Mouse (Mus musculus) hindbrain, embryonic 11.5 days (tissue): ENCODE results near the gene Supt7l. TPM values are rescaled to one million over a fixed set of nuclear protein-coding genes. Genes with fewer than 3 reads are reported as not detected.

Experiments used
- ATAC-seq: fragments of 200-750 bp; cut with Nextera tagmentation; 2 replicates; pipeline ENCODE4 v1.8.0; 2017; ENCODE audit warnings: mild to moderate bottlenecking, moderate TSS enrichment, moderate library complexity; ENCODE audit not compliant: low FRiP score
- DNase-seq: peaks from one replicate; pipeline ENCODE4 v3.0.0-alpha.2; 2015; ENCODE audit warnings: low spot score
- H3K27ac ChIP-seq: fragments of 300-500 bp; sonication (generic); 2 replicates; pipeline ENCODE4 v1.5.1; 2014; ENCODE audit warnings: mild to moderate bottlenecking, low read depth, low read length
- H3K27me3 ChIP-seq: fragments of 300-500 bp; sonication (generic); 2 replicates; pipeline ENCODE4 v1.6.1; 2014; ENCODE audit warnings: mild to moderate bottlenecking, low read length, moderate library complexity, mixed read lengths; ENCODE audit not compliant: control insufficient read depth, insufficient read depth
- H3K36me3 ChIP-seq: fragments of 300-500 bp; sonication (generic); 2 replicates; pipeline ENCODE4 v1.6.1; 2014; ENCODE audit warnings: mild to moderate bottlenecking, low read length, moderate library complexity, mixed read lengths; ENCODE audit not compliant: control insufficient read depth, insufficient read depth
- H3K4me1 ChIP-seq: fragments of 300-500 bp; sonication (generic); replicated peaks from 2 replicates; pipeline ENCODE4 v1.6.1; 2014; ENCODE audit warnings: low read length, mixed read lengths; ENCODE audit not compliant: control insufficient read depth, insufficient read depth
- H3K4me2 ChIP-seq: fragments of 300-500 bp; sonication (generic); replicated peaks from 2 replicates; pipeline ENCODE4 v1.6.1; 2014; ENCODE audit warnings: mild to moderate bottlenecking, low read depth, low read length
- H3K4me3 ChIP-seq: fragments of 300-500 bp; sonication (generic); 2 replicates; pipeline ENCODE4 v1.5.1; 2014; ENCODE audit warnings: low read depth, low read length
- H3K9ac ChIP-seq: fragments of 300-500 bp; sonication (generic); 2 replicates; pipeline ENCODE4 v1.6.1; 2014; ENCODE audit warnings: low read depth, low read length
- H3K9me3 ChIP-seq: fragments of 300-500 bp; sonication (generic); 2 replicates; pipeline ENCODE4 v1.6.1; 2016; ENCODE audit warnings: low read length; ENCODE audit not compliant: control insufficient read depth
- WGBS: fragments of 180-500 bp; shearing (Covaris S2); extraction: QIAGEN DNeasy Blood & Tissue Kit; methylation state at CpG from one replicate; pipeline ENCODE4 v1.1.7; 2014; 5-methylcytosine and 5-hydroxymethylcytosine counted together
- polyA plus RNA-seq: library from polyadenylated mRNA; unstranded; fragments of >200 nt; fragmentation: Nextera tagmentation; extraction: Ambion mirVana; gene quantifications from 2 replicates; pipeline ENCODE4 v1.2.1, GENCODE M21; 2014

Supt7l gene
- polyA plus RNA-seq, 1 experiment from 2014 or later = 27.4 TPM

GRCm38 (mm10) chr5:31563496-31563895 is 35.9 kb upstream of the Supt7l start:
- no peaks in the 10 kb centered on the region for H3K27me3 ChIP-seq
- no peak overlapping the region for H3K4me2 ChIP-seq
- H3K9me3 ChIP-seq = no peaks in the 10 kb centered on the region
- no peak overlapping the region for H3K9ac ChIP-seq
- ATAC-seq (no peak), DNase-seq (peak; percentile 88)
- 6% methylated on average over 6 of the region's 6 CpGs for WGBS
- H3K4me1 ChIP-seq = no peaks in the 10 kb centered on the region
- H3K36me3 ChIP-seq = no peaks in the 10 kb centered on the region
- no peak overlapping the region for H3K4me3 ChIP-seq
- H3K27ac ChIP-seq = no peak overlapping the region

GRCm38 (mm10) chr5:31562036-31562666 is 34.5 kb upstream of the Supt7l start:
- H3K9ac ChIP-seq = no peak overlapping the region
- ATAC-seq = no peak
- no peak overlapping the region for H3K4me2 ChIP-seq
- no peak overlapping the region for H3K27ac ChIP-seq
- 90% methylated on average over 7 of the region's 7 CpGs for WGBS
- no peaks in the 10 kb centered on the region for H3K9me3 ChIP-seq
- H3K27me3 ChIP-seq = no peaks in the 10 kb centered on the region
- H3K36me3 ChIP-seq = no peaks in the 10 kb centered on the region
- no peaks in the 10 kb centered on the region for H3K4me1 ChIP-seq
- H3K4me3 ChIP-seq = no peak overlapping the region
- DNase-seq = no peak

- Histone ChIP-seq H3K36me3 (0 out of 2 replicates have a peak, but pooled peaks cover 3% of the 10 kb centered on the region), H3K9me3 (no peaks in the 10 kb centered on the region), H3K4me3 (no peak overlapping the region), H3K27ac (no peak overlapping the region), H3K9ac (no peak overlapping the region), H3K4me1 (no peaks in the 10 kb centered on the region), H3K27me3 (no peaks in the 10 kb centered on the region), H3K4me2 (no peak overlapping the region)
- WGBS = 96% methylated on average over 2 of the region's 2 CpGs
- DNase-seq (no peak), ATAC-seq (no peak)
Measured at GRCm38 (mm10) chr5:31560352-31560751, 32.7 kb upstream of the Supt7l start.

- WGBS = 57% methylated on average over 1 of the region's 1 CpGs
- Histone ChIP-seq H3K4me2 (no peak overlapping the region), H3K4me1 (no peaks in the 10 kb centered on the region), H3K4me3 (no peak overlapping the region), H3K27me3 (no peaks in the 10 kb centered on the region), H3K36me3 (0 out of 2 replicates have a peak, but pooled peaks cover 3% of the 10 kb centered on the region), H3K27ac (no peak overlapping the region), H3K9ac (no peak overlapping the region), H3K9me3 (no peaks in the 10 kb centered on the region)
- ATAC-seq (no peak), DNase-seq (no peak)
Measured at GRCm38 (mm10) chr5:31559401-31559800, 31.8 kb upstream of the Supt7l start.

GRCm38 (mm10) chr5:31535228-31535627 is 7.6 kb upstream of the Supt7l start:
- Histone ChIP-seq H3K36me3 (peaks cover 6% of the 10 kb centered on the region; the same call in 1 of the 2 replicates), H3K4me3 (no peak overlapping the region), H3K9ac (no peak overlapping the region), H3K27me3 (no peaks in the 10 kb centered on the region), H3K27ac (no peak overlapping the region), H3K4me1 (no peaks in the 10 kb centered on the region), H3K4me2 (no peak overlapping the region), H3K9me3 (no peaks in the 10 kb centered on the region)
- DNase-seq (peak; percentile 7), ATAC-seq (no peak)
- 91% methylated on average over 2 of the region's 2 CpGs for WGBS

- no peak for DNase-seq
- WGBS = 66% methylated on average over 2 of the region's 2 CpGs
- Histone ChIP-seq H3K4me1 (0 out of 2 replicates have a peak, but pooled peaks cover 3% of the 10 kb centered on the region), H3K4me3 (no peak overlapping the region), H3K27me3 (no peaks in the 10 kb centered on the region), H3K4me2 (no peak overlapping the region), H3K36me3 (peaks cover 7% of the 10 kb centered on the region; the same call in 1 of the 2 replicates), H3K9me3 (no peaks in the 10 kb centered on the region), H3K27ac (no peak overlapping the region), H3K9ac (no peak overlapping the region)
- no peak for ATAC-seq
Measured at GRCm38 (mm10) chr5:31528560-31528959, 953 bp upstream of the Supt7l start.

GRCm38 (mm10) chr5:31527117-31527680 is 408 bp downstream of the Supt7l start:
- 6% methylated on average over 36 of the region's 40 CpGs for WGBS
- H3K36me3 ChIP-seq = peaks cover 9% of the 10 kb centered on the region
- no peaks in the 10 kb centered on the region for H3K9me3 ChIP-seq
- 0 out of 2 replicates have a peak, but pooled peaks cover 3% of the 10 kb centered on the region for H3K4me1 ChIP-seq
- H3K27ac ChIP-seq = peak overlapping the region; percentile 70; the same call in 1 of the 2 replicates
- H3K4me3 ChIP-seq = peak overlapping the region; percentile 99
- H3K9ac ChIP-seq = peak overlapping the region; percentile 90
- DNase-seq (no peak), ATAC-seq (peak; percentile 27; the same call in 1 of the 2 replicates)
- no peaks in the 10 kb centered on the region for H3K27me3 ChIP-seq
- H3K4me2 ChIP-seq = peak overlapping the region; percentile 88

- ATAC-seq (peak; percentile 63), DNase-seq (peak; percentile 85)
- H3K27me3 ChIP-seq = no peaks in the 10 kb centered on the region
- H3K9ac ChIP-seq = peak within 1 kb of the TSS; percentile 90
- H3K36me3 ChIP-seq = peaks cover 6% of the 10 kb centered on the region; the same call in 1 of the 2 replicates
- H3K4me1 ChIP-seq = 0 out of 2 replicates have a peak, but pooled peaks cover 3% of the 10 kb centered on the region
- peak within 1 kb of the TSS; percentile 70; the same call in 1 of the 2 replicates for H3K27ac ChIP-seq
- 1% methylated on average over 28 of the region's 28 CpGs for WGBS
- H3K4me2 ChIP-seq = peak within 1 kb of the TSS; percentile 88
- peak within 1 kb of the TSS; percentile 99 for H3K4me3 ChIP-seq
- H3K9me3 ChIP-seq = no peaks in the 10 kb centered on the region
Measured at GRCm38 (mm10) chr5:31526354-31527116, 1.1 kb downstream of the Supt7l start, which contains the start of gene Slc4a1ap. Slc4a1ap (plus strand) TSS chr5:31526995.
